Mouse (Mus musculus) adrenal gland, postnatal 10 days (tissue): Measurements from ENCODE around the gene Ces3b. TPM values are rescaled to one million over a fixed set of nuclear protein-coding genes. Genes with fewer than 3 reads are reported as not detected.

Experiments
- total RNA-seq, 2 experiments: library from RNA; stranded (reverse); gene quantifications; 2 replicates each; pipeline ENCODE4 v1.2.3; 2021

Ces3b gene
- total RNA-seq, 2 experiments from 2014 or later, result not detected

Other genes starting within 250 kb of the Ces3b start
- gene Ces2c, start 236.7 kb upstream of the Ces3b start, total RNA-seq, result under 1 TPM in 1 of 2 experiments, not detected in 1; 0.42 TPM
- 10 to 100 TPM in 1 of 2 experiments, 1 to 10 TPM in 1; 9.9 to 21.9 TPM for gene Ces2e, start 157.5 kb upstream of the Ces3b start, total RNA-seq
- not detected for gene Ces2f, start 136.4 kb upstream of the Ces3b start, total RNA-seq
- 1 to 10 TPM; 7.8 to 7.9 TPM for gene Ces2g, start 122.0 kb upstream of the Ces3b start, total RNA-seq
- gene Ces2h, start 82.9 kb upstream of the Ces3b start, total RNA-seq, result 1 to 10 TPM in 1 of 2 experiments, under 1 TPM in 1; 0.85 to 2.1 TPM
- gene Ces3a, start 35.2 kb upstream of the Ces3b start, total RNA-seq, result 10 to 100 TPM; 40.6 to 68.1 TPM
- not detected for gene Ces4a, start 48.0 kb downstream of the Ces3b start, total RNA-seq
- gene Cbfb, start 86.9 kb downstream of the Ces3b start, total RNA-seq, result 10 to 100 TPM; 47.2 to 50.2 TPM
- 10 to 100 TPM; 32.3 to 35.6 TPM for gene D230025D16Rik, start 141.4 kb downstream of the Ces3b start, total RNA-seq
- gene B3gnt9, start 171.4 kb downstream of the Ces3b start, total RNA-seq, result 1 to 10 TPM; 7.7 to 7.9 TPM
- gene Tradd, start 180.9 kb downstream of the Ces3b start, total RNA-seq, result 10 to 100 TPM; 12.9 to 13.3 TPM
- 1 to 10 TPM; 3.2 to 3.6 TPM for gene Fbxl8, start 180.9 kb downstream of the Ces3b start, total RNA-seq
- gene Hsf4, start 186.0 kb downstream of the Ces3b start, total RNA-seq, result 1 to 10 TPM in 1 of 2 experiments, under 1 TPM in 1; 0.84 to 1.4 TPM
- gene Nol3, start 192.4 kb downstream of the Ces3b start, total RNA-seq, result 10 to 100 TPM in 1 of 2 experiments, 1 to 10 TPM in 1; 9.4 to 13.1 TPM
- 1 to 10 TPM; 4.8 to 6.9 TPM for gene 4931428F04Rik, start 206.1 kb downstream of the Ces3b start, total RNA-seq
- gene Exoc3l, start 212.3 kb downstream of the Ces3b start, total RNA-seq, result 10 to 100 TPM; 14.2 to 22.8 TPM
- 10 to 100 TPM; 36.3 to 41.6 TPM for gene E2f4, start 213.9 kb downstream of the Ces3b start, total RNA-seq
- gene Elmo3, start 221.8 kb downstream of the Ces3b start, total RNA-seq, result 1 to 10 TPM; 6.1 to 6.2 TPM
- 1 to 10 TPM; 5.9 to 7.9 TPM for gene Lrrc29, start 242.5 kb downstream of the Ces3b start, total RNA-seq
- gene Tmem208, start 242.6 kb downstream of the Ces3b start, total RNA-seq, result 10 to 100 TPM; 43.7 to 45.4 TPM